Mouse (Mus musculus) MEL (cell line): ENCODE measurements at regions not wholly inside any gene's neighbourhood (a gene's known extent, or its start where the extent isn't known, plus 50 kb on each side); places are given as distances from the start of the nearest gene placed in this dataset.

Experiments
- EP300 ChIP-seq, 2 experiments: IDR thresholded peaks; 2 replicates each; pipeline ENCODE4 v1.6.1; 2011; ENCODE audit warnings: improper control_type of control experiment in 2 of 2, low read length in 2 of 2, low read depth in 1 of 2, mild to moderate bottlenecking in 1 of 2
- ETS1 ChIP-seq: IDR thresholded peaks from 2 replicates; pipeline ENCODE4 v1.6.1; 2012; ENCODE audit warnings: low read depth, mild to moderate bottlenecking, inconsistent platforms, low read length, improper control_type of control experiment, moderate library complexity
- GATA1 ChIP-seq: IDR thresholded peaks from 2 replicates; pipeline ENCODE4 v1.6.1; 2011; ENCODE audit warnings: low read depth, low read length, improper control_type of control experiment
- KAT2A ChIP-seq: conservative IDR thresholded peaks from 2 replicates; pipeline ENCODE4 v1.6.1; 2012; ENCODE audit warnings: low read depth, low read length, improper control_type of control experiment, inconsistent platforms
- MAFK ChIP-seq: IDR thresholded peaks from 2 replicates; pipeline ENCODE4 v1.6.1; 2011; ENCODE audit warnings: low read depth, mild to moderate bottlenecking, low read length, improper control_type of control experiment, borderline replicate concordance
- MAX ChIP-seq: IDR thresholded peaks from 2 replicates; pipeline ENCODE4 v1.6.1; 2011; ENCODE audit warnings: low read length, improper control_type of control experiment
- NELFE ChIP-seq: IDR thresholded peaks from 2 replicates; pipeline ENCODE4 v1.6.1; 2011; ENCODE audit warnings: low read depth, low read length, improper control_type of control experiment
- POLR2A ChIP-seq, 2 experiments: IDR thresholded peaks; 2 replicates each; pipeline ENCODE4 v1.6.1; 2011 to 2012; ENCODE audit warnings: low read length in 2 of 2, mild to moderate bottlenecking in 2 of 2, control low read depth in 1 of 2, improper control_type of control experiment in 1 of 2, low read depth in 1 of 2, moderate library complexity in 1 of 2; ENCODE audit not compliant: control insufficient read depth in 1 of 2, insufficient read depth in 1 of 2, poor library complexity in 1 of 2
- UBTF ChIP-seq: IDR thresholded peaks from 2 replicates; pipeline ENCODE4 v1.6.1; 2012; ENCODE audit warnings: low read depth, mild to moderate bottlenecking, inconsistent platforms, low read length, improper control_type of control experiment, moderate library complexity, borderline replicate concordance; ENCODE audit not compliant: insufficient read depth
- ZC3H11A ChIP-seq: IDR thresholded peaks from 2 replicates; pipeline ENCODE4 v1.6.1; 2012; ENCODE audit warnings: low read depth, mild to moderate bottlenecking, inconsistent platforms, low read length, improper control_type of control experiment

DNA sequence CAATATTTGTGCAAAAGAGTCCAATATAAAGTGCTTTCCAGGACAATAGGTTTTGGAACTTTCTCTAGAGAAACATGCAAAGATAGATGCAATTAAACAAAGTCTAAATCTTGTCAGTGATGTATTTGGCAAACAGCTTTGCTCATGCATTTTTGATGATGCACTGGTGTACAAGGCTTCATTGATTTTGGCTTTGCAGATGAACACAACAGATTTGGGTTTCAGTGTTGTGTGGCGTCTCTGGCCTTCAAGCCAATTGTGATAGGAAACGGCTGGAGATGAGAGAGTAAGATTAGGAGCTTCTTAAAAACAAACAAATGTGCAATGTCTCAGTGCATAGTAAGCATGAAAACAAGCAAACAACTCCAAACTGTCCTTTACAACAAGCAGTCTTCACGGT, 370.6 kb upstream of the Mmadhc start:
- TF ChIP-seq POLR2A (IDR thresholded peaks at IDR 0.05; ENCODE audit: control insufficient read depth in 1 of 2, insufficient read depth in 1 of 2, low read depth in 1 of 2, low read length in 2 of 2, poor library complexity in 1 of 2) (no peak), MAFK (no peak), GATA1 (no peak), EP300 (IDR thresholded peaks at IDR 0.05; ENCODE audit: low read depth in 1 of 2, low read length in 2 of 2) (no peak), MAX (no peak), ETS1 (no peak), UBTF (no peak), KAT2A (no peak), NELFE (no peak), ZC3H11A (no peak)
